Mouse (Mus musculus) left cerebral cortex, postnatal 4 days (tissue): ENCODE data around the gene Ranbp3. TPM values are rescaled to one million over a fixed set of nuclear protein-coding genes. Genes with fewer than 3 reads are reported as not detected.
A peak's percentile ranks its signal among the peaks of the same experiment; 100 is the strongest.
"Not testable (repeated sequence)": the region's sequence is repeated elsewhere in the genome, so short reads cannot be mapped to it uniquely, and the experiment has no call there.

Experiments used
- DNase-seq: peaks from one replicate; pipeline ENCODE4 v3.0.0-alpha.2; 2022
- intact Hi-C: fragments of 180-260 bp; cut with DNase I; formaldehyde crosslinking; loops from one replicate; pipeline ENCODE4 v1.15.1; 2025
- total RNA-seq, 2 experiments: library from RNA; stranded (reverse); gene quantifications; 2 replicates each; pipeline ENCODE4 v1.2.3; 2021

The Ranbp3 gene
- total RNA-seq: 100 to 1,000 TPM; 102 to 112 TPM

GRCm38 (mm10) chr17:56672941-56673646 is at the start of gene Ranbp3:
Gene Ranbp3 (plus strand): TSS chr17:56673294.
- DNase-seq: peak; percentile 100
- intact Hi-C loops: no loop called here

DNA sequence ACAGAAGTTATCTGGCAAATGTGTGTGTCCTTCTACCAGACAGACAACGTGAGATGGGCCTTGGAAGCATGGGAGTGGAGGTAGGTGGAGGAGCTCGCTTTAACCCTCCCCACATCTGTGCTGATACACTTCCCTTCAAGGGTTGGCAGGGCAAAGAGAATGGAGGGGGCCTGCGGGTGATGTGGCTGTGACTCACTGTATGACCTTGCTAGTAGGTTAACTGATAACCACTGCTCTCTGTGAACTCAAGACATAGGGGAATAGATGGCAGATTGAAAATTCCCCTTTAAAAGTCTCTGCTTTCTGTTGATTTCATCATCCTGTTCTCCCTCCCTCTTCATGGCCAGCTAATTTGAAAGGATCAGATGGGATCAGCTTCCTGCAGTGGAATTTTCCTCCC is 47.6 kb upstream of the Ranbp3 start:
- intact Hi-C loops: no loop called here
- DNase-seq: no peak

DNA sequence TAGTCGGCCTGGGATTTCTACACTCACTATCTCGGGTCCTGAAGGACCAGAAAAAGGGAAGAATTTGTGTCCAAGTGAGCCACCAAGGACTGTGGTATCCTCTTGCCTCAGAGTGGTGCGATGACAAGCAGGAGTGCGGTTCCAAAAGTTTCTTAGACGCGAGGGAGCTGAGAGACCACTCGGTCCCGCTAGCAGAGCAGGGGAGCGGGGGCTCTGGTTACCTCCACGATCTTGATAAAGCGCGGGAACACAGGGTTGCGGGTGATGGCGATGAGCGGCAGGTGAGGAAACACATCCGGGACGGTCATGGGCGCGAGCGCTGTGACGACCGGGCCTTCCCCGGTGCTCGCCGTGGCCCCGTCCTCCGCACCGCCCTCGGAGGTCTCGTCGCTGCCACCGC is 46.8 kb upstream of the Ranbp3 start:
- no peak for DNase-seq
- intact Hi-C loops: no loop called here

DNA sequence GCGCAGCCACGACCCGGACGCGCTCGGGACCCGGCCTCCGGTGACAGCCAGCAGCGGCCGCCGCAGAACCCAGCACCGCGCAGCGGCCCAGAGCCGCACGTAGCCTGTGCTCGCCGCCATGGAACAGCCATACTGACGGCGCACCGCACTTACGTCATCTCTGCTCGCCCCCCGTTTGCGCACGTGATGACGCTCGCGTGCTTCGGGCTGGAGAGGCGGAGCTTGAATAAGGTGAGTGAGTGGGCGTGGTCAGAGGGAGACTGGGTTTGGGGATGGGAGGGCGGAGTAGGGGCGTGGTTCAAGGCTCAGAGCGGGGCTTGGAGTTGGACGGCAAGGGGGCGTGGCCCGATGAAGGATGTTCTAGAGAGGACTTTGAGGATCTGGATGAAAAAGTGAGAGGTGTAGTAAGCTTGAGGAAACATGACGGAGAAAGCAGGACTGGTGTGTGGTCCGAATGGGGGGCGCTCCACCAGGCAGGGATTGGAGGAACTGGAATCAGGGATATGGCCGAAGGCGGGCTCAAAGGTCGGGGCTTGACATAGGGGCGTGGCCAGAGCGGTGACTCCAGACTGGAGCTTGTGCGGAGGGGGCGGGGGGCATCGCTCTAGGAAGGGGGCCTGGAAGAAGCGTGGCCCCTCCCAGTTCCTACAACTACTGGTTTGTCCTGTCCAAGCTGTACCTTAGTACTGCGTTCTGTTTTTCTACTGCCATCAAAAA is 46.2 kb upstream of the Ranbp3 start, which contains the start of gene Lonp1:
TSS of gene Lonp1 (minus strand) at position 134 of the 717 bp plus-strand sequence.
- peak; percentile 97 for DNase-seq
- intact Hi-C loops: no loop called here

GRCm38 (mm10) chr17:56627530-56628277 is 45.4 kb upstream of the Ranbp3 start, which contains the start of gene Catsperd:
Gene Catsperd (plus strand): TSS chr17:56628143.
- DNase-seq: peak; percentile 30
- intact Hi-C loops: no loop called here

GRCm38 (mm10) chr17:56629800-56630781 is 43.0 kb upstream of the Ranbp3 start:
- intact Hi-C loops, DNase-seq: not testable (repeated sequence)

- intact Hi-C loops: no loop called here
- no peak for DNase-seq
These were observed 41.3 kb upstream of the Ranbp3 start for GRCm38 (mm10) chr17:56631807-56632206.

DNA sequence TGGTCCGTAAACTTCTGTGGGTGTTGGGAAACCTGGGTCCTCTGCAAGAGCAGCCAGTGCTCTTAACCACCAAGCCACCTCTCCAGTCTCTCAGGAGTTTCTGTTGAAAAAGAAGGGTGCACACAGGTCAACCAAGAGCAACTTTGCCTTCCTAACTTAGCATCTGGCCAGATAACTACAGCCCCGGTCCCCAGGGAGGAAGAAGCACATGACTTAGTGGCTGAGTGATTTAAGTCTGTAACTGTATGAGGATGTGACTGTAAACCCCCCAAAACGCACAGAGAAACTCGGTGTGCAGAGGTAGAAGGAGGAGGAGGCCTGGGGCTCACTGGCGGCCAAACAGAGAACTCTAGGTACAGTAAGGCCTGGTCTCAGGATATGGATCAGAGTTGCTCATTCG is 39.1 kb upstream of the Ranbp3 start:
- no peak for DNase-seq
- intact Hi-C loops: no loop called here

DNA sequence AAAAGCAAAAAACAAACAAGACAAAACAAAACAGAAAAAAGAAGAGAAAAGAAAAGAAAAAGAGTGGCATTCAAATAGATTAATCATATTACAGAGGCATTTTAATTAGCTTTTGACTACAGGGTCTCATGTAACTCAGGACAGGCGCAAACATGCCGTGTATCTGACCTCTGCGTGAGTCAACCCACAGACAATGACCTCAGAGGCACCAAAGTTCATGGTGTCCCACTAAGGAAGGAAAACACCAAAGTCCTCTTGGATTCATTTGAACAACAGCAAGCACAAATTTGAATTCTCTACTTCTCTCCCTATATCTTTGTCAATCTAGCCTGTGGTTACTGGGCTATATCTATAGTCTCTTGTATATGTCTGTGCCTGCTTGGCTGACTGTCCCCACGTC is 29.9 kb upstream of the Ranbp3 start:
- intact Hi-C loops: no loop called here
- no peak for DNase-seq

GRCm38 (mm10) chr17:56647546-56647945 is 25.5 kb upstream of the Ranbp3 start:
- intact Hi-C loops: no loop called here
- DNase-seq: no peak

- intact Hi-C loops: no loop called here
- peak; percentile 18 for DNase-seq
These were observed 21.3 kb upstream of the Ranbp3 start for GRCm38 (mm10) chr17:56651801-56652200.

GRCm38 (mm10) chr17:56654771-56655170 is 18.3 kb upstream of the Ranbp3 start:
- no peak for DNase-seq
- intact Hi-C loops: no loop called here

- intact Hi-C loops: no loop called here
- DNase-seq: no peak
These were observed 17.8 kb upstream of the Ranbp3 start for GRCm38 (mm10) chr17:56655311-56655710.

- no peak for DNase-seq
- intact Hi-C loops: no loop called here
These were observed 16.9 kb upstream of the Ranbp3 start for GRCm38 (mm10) chr17:56656171-56656570.

DNA sequence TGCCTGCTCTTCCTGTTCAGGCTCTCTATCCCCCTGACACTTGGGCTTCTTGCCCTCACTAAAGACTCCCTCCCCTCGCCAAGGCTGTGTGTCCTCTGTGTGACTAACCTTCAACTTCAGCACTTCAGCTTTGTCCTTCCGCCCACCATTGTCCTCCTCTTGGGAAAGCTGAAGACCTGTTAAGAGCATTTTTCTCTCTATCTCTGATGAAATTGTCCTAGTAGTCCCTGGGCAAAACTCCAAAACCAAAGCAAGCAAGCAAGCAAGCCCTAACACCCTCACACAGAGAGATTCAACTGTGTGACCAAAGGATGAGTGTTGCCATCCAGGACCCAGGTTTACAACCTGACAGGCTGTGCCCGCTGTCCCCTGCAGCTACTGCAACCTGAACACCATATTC is 9.4 kb upstream of the Ranbp3 start:
- intact Hi-C loops: no loop called here
- DNase-seq: no peak

DNA sequence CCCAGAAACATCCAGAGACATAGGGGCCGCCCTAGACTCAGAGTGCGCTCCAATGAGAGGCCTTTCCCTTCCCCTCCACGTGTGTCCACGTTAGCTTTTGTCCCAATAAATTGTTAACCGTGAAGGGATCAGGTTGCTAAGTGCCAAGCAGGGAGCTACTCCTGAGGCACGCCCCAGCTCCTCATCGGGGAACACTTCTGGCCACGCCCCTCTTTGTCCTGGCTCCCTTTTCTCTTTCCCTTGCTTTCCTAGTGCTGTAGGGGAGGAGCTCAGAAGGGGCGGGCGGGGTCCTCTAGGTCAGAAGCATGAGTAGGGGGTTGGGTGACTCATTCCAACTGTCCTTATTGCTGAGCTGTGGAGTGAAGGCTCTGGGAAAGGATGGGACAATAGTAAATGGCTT is 8.8 kb upstream of the Ranbp3 start:
- intact Hi-C loops: no loop called here
- no peak for DNase-seq

DNA sequence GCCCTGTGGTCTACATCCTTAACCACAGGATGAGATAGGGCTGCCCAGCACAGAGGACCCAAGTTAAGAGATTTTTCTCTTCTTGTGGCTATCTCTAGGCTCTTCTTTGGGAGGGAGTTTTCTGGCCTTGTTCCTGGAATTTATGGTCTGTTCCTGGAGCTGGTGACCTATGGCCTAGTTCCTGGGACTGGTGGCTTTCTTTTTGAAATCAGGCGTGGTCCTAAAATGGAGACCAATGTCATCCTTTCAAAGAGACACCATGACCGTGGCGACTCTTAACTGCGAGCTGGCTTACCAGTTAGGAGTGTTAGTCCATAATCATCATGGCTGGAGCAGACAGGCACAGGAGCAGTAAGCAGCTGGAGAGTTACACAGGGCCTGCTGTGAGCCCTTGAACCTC is 6.7 kb upstream of the Ranbp3 start:
- no peak for DNase-seq
- intact Hi-C loops: no loop called here

DNA sequence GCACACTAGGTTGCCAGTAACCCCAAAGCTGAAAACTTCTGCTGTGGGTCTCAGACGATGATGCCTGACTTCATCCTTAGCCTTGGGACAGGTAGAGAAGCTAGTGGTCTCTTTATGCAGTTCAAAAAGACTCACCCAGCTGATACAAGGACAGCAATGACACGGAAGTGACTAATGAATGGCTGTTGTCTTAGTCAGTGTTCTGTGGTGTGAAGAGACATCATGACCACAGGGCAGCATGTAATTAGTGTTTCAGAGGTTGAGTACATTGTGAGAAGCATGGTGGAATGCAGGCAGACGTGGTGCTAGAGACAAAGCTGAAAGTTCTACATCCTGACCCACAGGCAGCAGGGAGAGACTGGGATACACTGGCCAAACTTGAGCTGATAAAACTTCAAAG is 5.5 kb upstream of the Ranbp3 start:
- DNase-seq: no peak
- intact Hi-C loops: no loop called here

DNA sequence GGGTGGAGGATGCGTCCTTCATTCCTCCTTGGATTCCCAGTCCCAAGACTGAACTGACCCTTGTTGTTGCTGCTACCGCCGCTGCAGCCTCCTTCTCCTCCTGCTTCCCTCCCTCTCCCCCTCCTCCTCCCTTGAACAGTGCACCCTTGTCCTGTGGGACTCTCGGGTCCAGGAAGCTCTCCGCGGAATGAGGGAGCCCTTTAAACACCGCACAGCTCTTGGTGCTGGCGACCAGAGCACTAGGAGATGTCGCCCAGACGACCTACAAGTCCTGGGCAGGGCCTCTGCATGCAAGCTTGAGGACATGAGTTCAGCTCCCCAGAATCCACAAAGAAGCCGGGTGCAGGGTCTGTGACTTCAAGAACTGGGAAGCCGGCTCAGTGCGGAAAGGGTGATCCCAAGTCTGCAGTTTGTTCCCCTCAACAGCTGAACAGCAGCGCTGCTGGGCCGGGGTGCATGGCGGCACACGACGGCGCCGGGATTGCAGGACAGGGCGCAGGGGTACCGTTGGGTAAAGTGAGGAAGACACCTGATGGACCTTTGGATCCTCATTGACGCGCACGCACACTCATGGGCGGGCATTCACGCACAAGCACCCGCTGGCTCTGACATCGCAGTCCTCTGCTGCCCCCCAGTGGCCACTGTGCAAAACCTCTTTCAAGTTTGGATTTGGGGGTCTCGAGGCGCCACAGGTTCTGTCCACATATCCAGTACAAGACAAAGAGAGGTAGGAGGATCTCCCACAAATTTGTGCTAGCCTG is 4.5 kb upstream of the Ranbp3 start:
- DNase-seq: peak; percentile 92
- intact Hi-C loops: no loop called here

DNA sequence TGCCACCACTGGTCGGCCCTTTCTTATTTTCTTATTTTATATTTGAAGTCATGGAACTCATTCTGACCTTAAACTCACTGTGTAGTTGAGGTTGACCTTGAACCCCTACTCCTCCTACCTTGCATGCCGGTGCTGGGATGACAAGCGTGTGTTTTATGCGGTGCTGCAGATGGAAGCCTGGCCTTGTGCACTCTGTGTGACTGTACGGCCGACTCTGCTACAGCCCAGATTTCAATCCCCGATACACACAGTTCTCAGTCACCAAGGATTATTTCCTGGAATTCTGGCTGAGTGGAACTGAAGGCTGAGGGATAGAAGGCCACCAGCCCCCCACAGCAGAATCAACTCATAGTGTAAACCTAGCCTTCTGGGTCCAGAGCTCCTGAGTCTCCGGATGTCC is 3.3 kb upstream of the Ranbp3 start:
- intact Hi-C loops: no loop called here
- no peak for DNase-seq
